27 mouse cellular contexts compared by ENCODE assay signal in genomic region chr3:103755351-103755750, GRCm38 (mm10). TPM values are rescaled to one million over a fixed set of nuclear protein-coding genes. Genes with fewer than 3 reads are reported as not detected.
"Had no signal": no experiment of that assay in that cellular context is flagged by ENCODE, and none has a peak within 500 bp of the region (broad histone marks: within the 10 kb centered on the region; RNA-seq: fewer than 3 reads in every experiment).

No protein-coding gene starts in this region.

- ATAC-seq: midbrain, embryonic 16.5 days had no signal

- H3K27ac ChIP-seq: midbrain, embryonic 10.5 days; midbrain, embryonic 12.5 days; neural tube, embryonic 13.5 days; neural tube, embryonic 15.5 days had no signal

- H3K4me2 ChIP-seq: lung, embryonic 14.5 days; midbrain, embryonic 12.5 days; neural tube, embryonic 13.5 days; neural tube, embryonic 15.5 days had no signal

- H3K4me1 ChIP-seq: midbrain, embryonic 10.5 days; midbrain, embryonic 12.5 days; neural tube, embryonic 13.5 days; neural tube, embryonic 15.5 days had no signal

- H3K4me3 ChIP-seq: midbrain, embryonic 10.5 days; midbrain, embryonic 12.5 days; myocyte; neural tube, embryonic 13.5 days; neural tube, embryonic 15.5 days had no signal

- DNase-seq: lung, adult 18-20 months; lung, embryonic 14.5 days; lung, postnatal 10 days; lung, postnatal 4 days; midbrain, embryonic 14.5 days; retina, postnatal 1 day; right cerebral cortex, adult 18-20 months; right cerebral cortex, postnatal 25 days; right cerebral cortex, postnatal 4 days; spleen, adult 18-20 months; thymus, adult 18-20 months; thymus, postnatal 14 days; thymus, postnatal 36 days had no signal

- H3K27me3 ChIP-seq: midbrain, embryonic 12.5 days; neural tube, embryonic 13.5 days; neural tube, embryonic 15.5 days had no signal

- H3K9me3 ChIP-seq: midbrain, embryonic 10.5 days; midbrain, embryonic 12.5 days; neural tube, embryonic 13.5 days; neural tube, embryonic 15.5 days had no signal

- H3K9ac ChIP-seq: lung, embryonic 14.5 days; midbrain, embryonic 12.5 days; neural tube, embryonic 13.5 days; neural tube, embryonic 15.5 days had no signal

RNA-seq across cellular contexts. Expression of gene Gm10964, which starts 16.2 kb away (rescaled TPM):
- total RNA-seq: megakaryocyte, adult 5-6 weeks; megakaryocyte-erythroid progenitor cell, adult 5-6 weeks had no signal
- polyA plus RNA-seq: lung, embryonic 14.5 days; lung, embryonic 16.5 days; midbrain, embryonic 10.5 days; midbrain, embryonic 12.5 days; midbrain, embryonic 14.5 days; midbrain, embryonic 16.5 days; myocyte; neural tube, embryonic 11.5 days; neural tube, embryonic 13.5 days; neural tube, embryonic 15.5 days; small intestine, adult 2 months; stomach, embryonic 14.5 days; stomach, embryonic 16.5 days; thymus, postnatal 0 days had no signal
